Mouse (Mus musculus) gastrocnemius, adult 8-10 months (tissue): ENCODE data around the gene Vps4b. TPM values are rescaled to one million over a fixed set of nuclear protein-coding genes. Genes with fewer than 3 reads are reported as not detected.
A peak's percentile ranks its signal among the peaks of the same experiment; 100 is the strongest.
"Not testable (repeated sequence)": the region's sequence is repeated elsewhere in the genome, so short reads cannot be mapped to it uniquely, and the experiment has no call there.

Experiments used
- DNase-seq, 2 experiments: peaks; one replicate each; pipeline ENCODE4 v3.0.0; 2022; ENCODE audit warnings: low spot score in 2 of 2
- total RNA-seq, 4 experiments: library from RNA; stranded (reverse); gene quantifications; 2 replicates each; pipeline ENCODE4 v1.2.4; 2022

The Vps4b gene
- total RNA-seq, 4 experiments from 2014 or later: 14.3 to 22.0 (median 17.3) TPM

DNA sequence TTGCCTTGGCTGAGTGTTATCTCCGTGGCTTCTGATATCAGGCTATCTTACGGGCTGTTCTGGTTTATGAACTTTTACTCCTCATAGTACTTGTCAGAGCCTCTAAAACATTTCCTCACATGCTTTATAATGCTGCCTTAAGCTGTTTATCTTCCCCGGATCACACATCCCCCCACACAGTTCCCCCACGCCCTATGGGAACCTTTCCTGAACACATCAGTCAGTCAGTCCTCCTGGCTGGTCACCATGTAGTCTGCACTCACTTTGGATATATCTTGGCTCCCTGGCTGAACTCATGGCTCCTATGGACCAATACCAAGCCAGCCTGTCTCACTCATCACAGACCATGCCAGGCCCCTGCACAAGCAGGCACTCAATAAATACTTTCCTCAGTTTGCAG, 39.9 kb downstream of the Vps4b start:
- no peak for DNase-seq

DNA sequence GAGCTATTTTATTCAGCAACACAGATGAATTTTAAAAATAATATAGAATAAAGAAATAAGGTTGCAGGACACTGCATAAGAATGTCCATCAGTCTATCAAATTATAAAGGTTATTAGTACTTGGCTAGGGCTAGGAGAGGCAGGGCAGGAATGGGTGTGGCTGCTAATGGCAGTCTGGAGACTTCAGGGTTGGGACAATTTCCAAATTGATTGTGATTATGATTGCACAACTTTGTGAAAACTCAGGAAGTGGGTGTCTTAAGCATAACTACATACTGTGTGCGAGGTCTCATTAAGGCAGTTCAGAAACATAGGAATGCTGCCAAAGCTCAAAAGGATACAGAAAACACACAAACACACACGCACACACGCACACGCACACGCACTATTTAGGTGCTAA, 44.5 kb downstream of the Vps4b start:
- DNase-seq: no peak

DNA sequence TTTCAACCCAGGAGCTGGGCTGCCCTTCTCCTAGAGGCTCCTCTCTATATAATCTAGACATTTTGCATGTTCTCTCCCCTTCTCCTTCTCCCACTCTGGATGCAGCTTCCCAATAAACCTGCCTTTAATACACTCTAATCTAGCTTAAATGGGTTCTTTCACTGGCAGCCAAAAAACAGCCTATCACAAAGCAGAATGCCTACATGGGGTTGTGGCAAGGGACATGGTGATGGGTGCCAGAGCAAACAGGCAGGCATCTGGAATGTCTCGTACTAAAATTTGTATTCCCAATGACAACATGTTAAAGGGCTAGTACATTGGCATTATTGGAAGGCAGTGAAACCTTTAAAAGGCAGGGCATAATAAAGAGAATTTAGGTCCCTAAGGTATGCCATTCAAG, 45.9 kb downstream of the Vps4b start:
- DNase-seq: no peak

DNA sequence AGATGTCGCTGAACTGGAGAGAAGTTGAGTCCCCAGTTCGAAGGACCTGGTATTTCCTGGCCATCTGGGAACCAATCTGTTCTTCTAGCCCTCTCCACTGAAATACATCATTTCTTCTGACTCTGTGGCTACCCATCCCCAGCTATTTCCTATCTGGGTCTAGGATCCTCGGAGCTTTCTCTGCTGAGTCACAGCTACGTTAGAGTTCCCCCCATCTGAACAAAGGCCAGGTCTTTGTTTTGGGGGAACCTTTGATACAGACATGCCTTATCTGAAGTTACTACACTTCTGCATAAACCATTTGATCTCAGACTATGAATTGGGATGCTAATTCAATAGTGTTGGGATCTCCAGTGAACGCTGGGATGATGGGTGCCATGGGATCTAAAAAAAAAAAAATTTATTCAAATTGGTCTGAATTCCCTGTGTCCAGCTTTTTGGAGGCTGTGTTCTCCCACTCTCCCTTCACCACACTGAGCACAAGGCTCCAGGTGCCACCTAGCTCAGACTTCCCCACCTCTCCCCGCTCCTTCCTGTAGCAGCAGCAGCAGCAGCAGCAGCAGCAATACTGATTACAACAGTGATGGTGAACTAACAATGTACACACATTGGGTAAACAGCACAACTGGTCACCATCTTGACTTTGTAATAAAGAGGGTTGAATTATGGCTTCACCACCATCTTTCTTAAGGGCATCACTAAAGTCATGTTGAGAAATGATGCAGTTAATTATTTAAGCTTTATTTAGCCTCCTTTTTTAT, 47.8 kb downstream of the Vps4b start:
- DNase-seq: no peak

DNA sequence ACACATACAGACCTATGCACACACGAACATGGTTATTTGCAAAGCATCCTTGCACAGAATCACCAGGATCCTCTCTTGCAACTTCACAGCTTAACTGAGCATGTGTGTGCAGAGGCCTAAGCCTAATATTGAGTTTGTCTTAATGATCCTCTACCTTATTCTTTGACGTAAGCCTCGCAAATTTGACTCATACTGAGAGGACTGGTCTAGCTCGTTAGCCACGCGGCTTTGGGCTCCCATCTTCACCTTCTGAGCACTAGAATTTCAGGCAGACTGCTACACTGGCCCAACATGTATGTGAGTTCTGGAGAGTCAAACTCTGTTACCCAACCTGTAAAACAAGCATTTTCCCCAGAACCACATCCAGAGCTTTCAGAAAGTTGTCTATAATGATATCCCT, 53.5 kb downstream of the Vps4b start:
- DNase-seq: no peak

DNA sequence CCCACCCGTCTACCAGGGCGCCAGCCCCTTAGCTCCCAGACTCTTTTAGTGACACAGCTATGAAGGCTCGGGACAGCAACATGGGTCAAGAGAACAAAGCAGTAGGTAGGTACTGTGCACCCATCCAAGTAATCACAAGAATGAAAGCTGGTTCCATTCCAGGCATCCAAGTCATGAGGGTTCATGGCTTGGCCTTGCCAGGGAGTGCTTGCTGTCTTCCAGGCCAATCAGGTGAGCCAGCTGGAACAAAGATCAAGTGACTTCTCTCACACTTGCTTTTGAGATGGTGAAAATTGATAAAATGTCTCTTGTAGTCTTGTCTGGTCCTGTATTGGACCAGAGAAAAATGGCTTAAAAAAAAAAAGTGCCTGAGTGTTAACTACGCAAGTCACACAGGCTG, 55.8 kb downstream of the Vps4b start:
- no peak for DNase-seq

DNA sequence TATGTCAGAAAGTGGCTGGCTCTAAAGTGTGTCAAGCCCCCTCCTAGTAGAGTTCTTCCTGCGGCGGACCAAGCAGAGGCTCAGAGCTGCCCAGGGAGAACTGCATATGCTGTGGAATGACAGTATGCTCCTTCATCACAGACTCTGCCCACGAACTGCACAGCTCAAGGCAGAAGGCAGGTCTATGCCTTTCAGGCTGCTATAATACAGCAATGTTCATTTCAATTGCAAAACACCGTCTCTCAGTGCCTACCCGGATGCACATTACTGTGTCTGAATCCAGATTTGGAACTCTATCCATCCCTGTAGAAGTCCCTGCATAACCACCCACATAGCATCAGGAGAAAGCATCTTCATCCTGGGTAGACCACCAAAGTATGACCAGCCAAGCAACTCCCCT, 56.7 kb downstream of the Vps4b start:
- no peak for DNase-seq

DNA sequence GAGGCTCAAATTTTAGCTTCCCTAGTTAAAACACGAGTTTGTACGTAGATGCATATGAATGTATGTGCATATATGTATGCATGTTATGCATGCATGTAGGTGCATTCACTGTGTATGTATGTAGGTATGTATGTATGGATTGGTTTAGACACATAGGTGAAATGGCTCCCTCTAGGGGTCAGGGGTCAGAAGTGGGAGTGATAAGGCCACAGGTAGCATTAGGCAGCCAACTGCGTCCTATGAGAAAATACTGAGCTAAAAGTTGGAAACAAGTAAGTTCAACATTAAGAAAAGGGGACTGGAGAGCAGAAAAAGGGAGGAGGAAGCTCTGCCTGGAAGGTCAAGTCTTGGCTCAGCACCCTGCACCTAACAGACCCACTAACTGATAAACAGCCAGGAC, 58.4 kb downstream of the Vps4b start:
- no peak for DNase-seq

DNA sequence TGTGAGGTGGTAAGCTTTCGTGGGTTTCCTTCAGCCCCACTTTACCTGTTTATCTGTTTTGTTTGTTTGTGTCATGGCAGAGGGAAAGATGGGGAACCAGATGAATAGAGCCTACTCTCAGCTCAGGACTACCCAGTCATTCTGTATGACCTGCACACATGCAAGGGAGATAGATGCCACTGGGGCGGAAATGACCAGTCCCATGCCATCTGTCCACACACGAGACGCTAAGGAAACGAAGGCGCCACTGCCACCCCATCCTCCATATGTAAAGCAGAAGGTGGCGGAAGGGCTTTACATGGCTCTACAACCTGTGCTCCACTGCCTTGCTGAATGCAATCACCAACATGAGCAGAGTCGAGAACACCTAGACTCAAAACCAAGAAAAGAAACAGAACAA, 60.3 kb downstream of the Vps4b start:
- no peak for DNase-seq

DNA sequence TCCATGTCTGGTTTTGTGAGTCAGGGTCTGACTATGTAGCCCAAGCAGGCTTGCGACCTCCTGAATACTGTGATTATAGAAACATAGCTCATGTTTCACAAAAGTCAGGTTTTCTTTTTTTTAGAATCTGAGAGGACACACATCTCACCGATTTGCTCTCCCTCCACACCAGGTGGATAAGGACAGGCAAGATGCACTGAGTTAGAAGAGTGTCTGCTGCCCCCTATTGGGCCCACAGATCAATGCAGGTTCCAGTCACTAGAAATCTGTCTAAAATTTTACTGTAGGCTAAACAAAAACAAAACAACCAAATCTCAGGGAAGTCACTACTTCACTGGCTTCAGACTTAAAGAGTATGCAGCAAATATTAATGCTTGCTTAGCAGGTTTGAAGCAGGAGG, 60.9 kb downstream of the Vps4b start:
- no peak for DNase-seq

DNA sequence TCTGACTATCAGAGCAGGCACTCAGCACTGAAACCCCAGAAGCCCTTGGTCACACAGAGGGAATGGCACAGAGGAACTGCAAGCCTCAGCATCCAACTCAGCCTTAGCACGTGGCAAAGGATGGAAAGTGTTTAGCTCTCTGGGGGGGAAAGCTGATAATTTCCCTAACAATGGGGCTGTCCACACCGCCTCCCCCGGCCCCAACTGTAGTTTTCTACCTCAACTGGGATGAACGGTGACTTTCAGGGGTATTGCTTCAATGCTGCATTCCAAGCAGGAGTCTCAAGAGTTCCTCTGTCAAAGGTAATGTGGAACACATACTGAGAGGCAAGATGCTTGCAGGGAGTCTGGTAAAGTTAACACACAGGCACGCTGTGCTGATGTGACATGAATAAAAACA, 74.5 kb downstream of the Vps4b start:
- no peak for DNase-seq

DNA sequence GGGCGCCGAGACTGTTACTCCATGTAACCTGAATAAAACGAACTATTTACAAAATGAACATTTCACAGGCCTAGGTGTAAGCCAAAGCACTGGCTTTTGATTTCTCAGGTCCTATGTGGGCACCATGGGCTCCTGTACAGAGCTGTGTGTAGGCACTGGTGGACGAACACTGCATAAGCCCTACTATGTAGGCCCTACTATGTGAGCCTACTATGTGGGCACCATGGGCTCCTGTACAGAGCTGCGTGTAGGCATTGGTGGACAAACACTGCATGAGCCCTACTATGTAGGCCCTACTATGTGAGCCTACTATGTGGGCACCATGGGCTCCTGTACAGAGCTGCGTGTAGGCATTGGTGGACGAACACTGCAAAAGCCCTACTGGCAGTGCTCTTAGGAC, 78.8 kb downstream of the Vps4b start:
- DNase-seq: not testable (repeated sequence)

DNA sequence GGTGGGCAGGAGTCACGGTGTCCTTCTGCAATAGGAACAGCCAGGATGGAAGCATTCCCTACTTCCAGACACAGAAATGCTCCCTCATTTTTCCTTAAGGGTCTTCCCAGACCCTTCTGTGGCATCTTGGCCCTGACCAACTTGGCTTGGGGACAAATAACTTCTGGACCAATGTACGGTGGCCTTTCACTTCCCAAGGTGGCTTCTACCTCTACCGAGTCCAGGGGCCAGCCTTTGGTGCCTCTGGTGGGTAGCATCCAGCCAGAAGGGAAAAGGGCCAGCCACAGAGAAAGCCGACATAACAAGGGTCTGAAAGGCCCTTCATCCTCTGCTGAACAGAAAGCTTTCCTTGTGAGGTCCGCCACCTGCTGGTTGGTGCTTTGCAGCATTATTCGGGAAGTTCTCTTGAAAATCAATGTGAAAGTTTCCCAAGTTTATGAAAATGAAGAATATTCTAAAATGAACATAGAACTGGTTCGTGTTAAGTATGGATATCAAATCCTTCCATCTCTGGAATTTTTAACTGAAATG, 79.4 kb downstream of the Vps4b start:
- peak; percentile 30 to 41 for DNase-seq

DNA sequence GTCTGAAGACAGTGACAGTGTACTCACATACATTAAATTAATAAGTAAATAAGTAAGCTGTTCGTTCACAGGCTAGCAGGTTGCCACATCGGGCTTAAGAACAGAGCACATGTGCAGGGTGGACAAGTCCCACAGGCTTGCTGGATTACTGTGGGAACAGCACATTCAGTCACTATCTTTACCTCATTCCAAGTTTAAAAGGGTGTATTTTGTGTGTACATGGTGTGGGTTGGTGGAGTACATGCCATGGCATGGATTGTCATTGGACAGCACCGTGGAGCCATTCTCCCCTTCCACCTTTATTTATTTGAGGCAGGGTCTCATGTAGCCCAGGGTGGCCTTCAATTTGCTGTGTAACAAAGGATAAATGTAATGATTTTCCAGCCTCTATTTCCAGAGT, 80.4 kb downstream of the Vps4b start:
- DNase-seq: no peak

DNA sequence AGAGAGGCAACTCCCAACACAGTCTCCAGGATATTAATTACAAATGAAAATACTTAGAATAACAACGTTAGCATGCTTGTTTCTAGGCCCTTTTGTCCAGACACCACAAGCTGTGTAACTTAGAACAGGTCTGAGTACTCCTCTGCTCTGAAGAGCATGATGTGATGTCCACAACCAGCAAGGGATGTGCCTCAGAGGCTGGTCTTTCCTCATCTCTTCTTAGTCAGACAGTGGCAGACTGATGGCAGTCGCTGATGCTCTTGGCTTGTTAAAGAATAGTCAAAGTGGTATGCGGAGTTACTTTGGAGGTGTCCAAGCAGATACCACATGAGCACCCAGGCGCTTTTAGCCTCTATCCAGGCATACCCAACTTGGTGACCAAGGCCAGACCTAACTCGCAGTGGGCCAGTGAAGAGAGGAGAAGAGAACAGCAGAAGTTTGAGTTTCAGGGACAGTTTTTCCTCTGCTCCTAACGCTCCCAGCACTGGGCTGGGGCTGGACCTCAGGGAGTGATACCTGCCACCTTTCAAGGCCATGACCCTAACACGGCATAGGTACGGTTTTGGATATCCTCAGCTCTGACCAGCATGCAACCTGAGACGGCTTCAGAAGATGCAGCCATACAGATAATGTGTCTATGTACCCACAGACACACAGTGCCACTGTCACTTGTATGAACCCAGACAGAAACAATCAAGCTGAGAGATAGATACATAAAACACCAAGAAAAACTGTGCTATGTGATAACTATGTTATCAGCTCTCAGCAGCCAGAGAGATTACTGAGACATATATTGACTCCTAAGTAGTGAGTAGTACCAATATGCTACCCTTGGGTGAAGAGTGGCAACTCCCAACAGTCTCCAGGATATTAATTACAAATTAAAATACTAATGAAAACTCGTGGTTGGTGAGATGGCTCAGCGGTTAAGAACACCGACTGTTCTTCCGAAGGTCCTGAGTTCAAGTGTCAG, 81.1 kb downstream of the Vps4b start:
- no peak for DNase-seq

DNA sequence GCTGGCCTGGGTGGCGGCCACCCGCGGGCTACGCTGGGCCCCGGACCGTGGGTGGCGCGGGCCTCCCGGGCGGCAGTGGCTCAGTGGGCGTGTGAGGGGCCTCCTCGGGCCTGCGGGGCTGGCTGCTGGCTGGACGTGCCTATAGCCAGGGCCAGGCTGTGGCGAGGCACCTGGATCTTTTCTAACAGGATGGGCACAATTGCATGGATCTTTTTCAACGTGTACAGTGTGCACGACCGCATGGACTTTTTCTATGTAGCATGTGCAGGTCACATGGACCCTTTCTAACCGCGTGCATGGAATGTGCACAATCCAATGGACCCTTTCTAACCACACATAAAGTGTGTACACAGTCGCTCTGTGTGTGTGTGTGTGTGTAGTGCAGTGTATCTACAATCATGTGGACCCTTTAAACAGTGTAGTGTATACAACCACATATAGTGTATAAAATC, 82.0 kb downstream of the Vps4b start:
- no peak for DNase-seq

Other genes starting within 250 kb of the Vps4b start
- gene Bcl2, start 82.5 kb downstream of the Vps4b start, total RNA-seq: 1 to 10 TPM; 1.6 to 2.1 (median 1.7) TPM
- 1 to 10 TPM; 2.6 to 4.6 (median 4.0) TPM for gene Kdsr, start 37.0 kb downstream of the Vps4b start, total RNA-seq
- gene Serpinb5, start 64.4 kb upstream of the Vps4b start, total RNA-seq: not detected
- not detected for gene Serpinb12, start 137.7 kb upstream of the Vps4b start, total RNA-seq
- gene Serpinb13, start 184.3 kb upstream of the Vps4b start, total RNA-seq: not detected